Mouse (Mus musculus) neural tube, embryonic 14.5 days (tissue): Measurements from ENCODE around the gene Pcbd2. TPM values are rescaled to one million over a fixed set of nuclear protein-coding genes. Genes with fewer than 3 reads are reported as not detected.
"Not testable (repeated sequence)": the region's sequence is repeated elsewhere in the genome, so short reads cannot be mapped to it uniquely, and the experiment has no call there.

Source experiments
- ATAC-seq: fragments of 200-750 bp; cut with Nextera tagmentation; 2 replicates; pipeline ENCODE4 v1.8.0; 2017; ENCODE audit warnings: low read depth, mild to moderate bottlenecking, moderate TSS enrichment, moderate library complexity
- H3K27ac ChIP-seq: fragments of 300-500 bp; sonication (generic); 2 replicates; pipeline ENCODE4 v1.5.1; 2014; ENCODE audit warnings: low read depth, mild to moderate bottlenecking, control low read depth, low read length, moderate library complexity, mixed read lengths
- H3K27me3 ChIP-seq: fragments of 300-500 bp; sonication (generic); 2 replicates; pipeline ENCODE4 v1.6.1; 2014; ENCODE audit warnings: low read length; ENCODE audit not compliant: control insufficient read depth, insufficient read depth
- H3K36me3 ChIP-seq: fragments of 300-500 bp; sonication (generic); 2 replicates; pipeline ENCODE4 v1.6.1; 2014; ENCODE audit warnings: low read length, mixed read lengths; ENCODE audit not compliant: control insufficient read depth, insufficient read depth
- H3K4me1 ChIP-seq: fragments of 300-500 bp; sonication (generic); 2 replicates; pipeline ENCODE4 v1.6.1; 2014; ENCODE audit warnings: low read length; ENCODE audit not compliant: control insufficient read depth, insufficient read depth
- H3K4me2 ChIP-seq: fragments of 300-500 bp; sonication (generic); 2 replicates; pipeline ENCODE4 v1.6.1; 2014; ENCODE audit warnings: mild to moderate bottlenecking, low read depth, low read length, control low read depth
- H3K4me3 ChIP-seq: fragments of 300-500 bp; sonication (generic); 2 replicates; pipeline ENCODE4 v1.5.1; 2014; ENCODE audit warnings: low read depth, low read length, control low read depth, mixed read lengths
- H3K9ac ChIP-seq: fragments of 300-500 bp; sonication (generic); replicated peaks from 2 replicates; pipeline ENCODE4 v1.6.1; 2014; ENCODE audit warnings: low read depth, mild to moderate bottlenecking, control low read depth, low read length, mixed read lengths
- H3K9me3 ChIP-seq: fragments of 300-500 bp; sonication (generic); 2 replicates; pipeline ENCODE4 v1.6.1; 2016; ENCODE audit warnings: low read length; ENCODE audit not compliant: control insufficient read depth
- WGBS: fragments of 180-500 bp; shearing (Covaris S2); extraction: QIAGEN DNeasy Blood & Tissue Kit; methylation state at CpG from one replicate; pipeline ENCODE4 v1.1.7; 2014; 5-methylcytosine and 5-hydroxymethylcytosine counted together
- polyA plus RNA-seq: library from polyadenylated mRNA; unstranded; fragments of >200 nt; fragmentation: Nextera tagmentation; extraction: Ambion mirVana; gene quantifications from 2 replicates; pipeline ENCODE4 v1.2.1, GENCODE M21; 2014

Gene Pcbd2
- polyA plus RNA-seq, 1 experiment from 2014 or later, result 19.6 TPM

DNA sequence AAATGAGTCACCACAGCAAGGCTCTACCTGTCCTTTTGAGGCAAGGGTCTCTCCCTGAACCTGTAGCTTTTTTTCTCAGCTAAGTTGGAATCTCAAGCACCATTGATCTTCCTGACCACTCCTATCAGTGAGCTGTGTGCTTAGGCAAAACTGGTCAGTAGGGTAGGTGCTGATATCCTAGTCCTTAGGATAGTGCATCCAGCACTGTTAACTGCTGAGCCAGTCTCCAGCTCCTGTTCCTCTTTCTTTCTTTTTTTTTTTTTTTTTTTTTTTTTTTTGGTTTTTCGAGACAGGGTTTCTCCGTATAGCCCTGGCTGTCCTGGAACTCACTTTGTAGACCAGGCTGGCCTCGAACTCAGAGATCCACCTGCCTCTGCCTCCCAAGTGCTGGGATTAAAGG lies 31.2 kb upstream of the Pcbd2 start:
- H3K27me3 ChIP-seq, ATAC-seq, H3K9me3 ChIP-seq, H3K4me2 ChIP-seq, H3K9ac ChIP-seq, H3K4me3 ChIP-seq, H3K27ac ChIP-seq: not testable (repeated sequence)
- WGBS, result no CpG with 5 or more reads among the region's 3 CpGs
- H3K4me1 ChIP-seq, result peaks cover 17% of the 10 kb centered on the region
- peaks cover 12% of the 10 kb centered on the region for H3K36me3 ChIP-seq

DNA sequence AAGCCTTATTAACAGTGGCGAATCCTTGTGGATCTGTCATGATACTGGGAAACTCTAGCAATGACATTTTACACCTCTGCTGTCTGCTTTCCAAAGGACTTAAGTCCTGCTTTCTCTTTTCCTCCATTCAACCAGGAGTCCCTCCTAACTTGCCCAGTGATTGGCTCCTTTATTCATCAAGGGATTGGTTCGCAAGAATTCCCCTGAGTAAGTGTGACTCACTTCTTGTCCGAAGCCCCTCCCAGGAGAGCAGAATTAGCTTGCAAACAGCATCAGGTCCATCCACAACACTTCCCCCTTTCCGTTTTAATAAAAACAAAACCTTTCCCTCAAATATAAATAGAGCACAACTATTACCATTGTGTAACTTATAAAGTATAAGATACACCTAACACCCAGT lies 22.9 kb upstream of the Pcbd2 start:
- Histone ChIP-seq H3K4me3 (no peak overlapping the region), H3K27me3 (no peaks in the 10 kb centered on the region), H3K4me1 (no peaks in the 10 kb centered on the region), H3K4me2 (no peak overlapping the region), H3K36me3 (peaks cover 21% of the 10 kb centered on the region), H3K9ac (no peak overlapping the region), H3K27ac (no peak overlapping the region), H3K9me3 (no peaks in the 10 kb centered on the region)
- 90% methylated on average over 4 of the region's 4 CpGs for WGBS
- no peak for ATAC-seq

DNA sequence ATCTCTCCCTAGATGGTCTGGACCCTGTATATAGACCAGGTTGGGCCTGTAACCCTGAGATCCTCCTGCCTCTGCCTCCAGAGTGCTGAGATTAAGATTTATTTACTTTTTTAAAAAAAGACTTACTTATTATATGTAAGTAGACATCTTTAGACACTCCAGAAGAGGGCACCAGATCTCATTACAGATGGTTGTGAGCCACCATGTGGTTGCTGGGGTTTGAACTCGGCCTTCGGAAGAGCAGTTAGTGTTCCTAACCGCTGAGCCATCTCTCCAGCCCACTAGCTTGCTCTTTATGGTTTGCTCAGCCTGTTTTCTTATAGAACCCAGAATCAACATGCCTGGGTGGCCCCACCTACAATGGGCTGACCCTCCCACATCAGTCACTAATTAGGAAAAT lies 14.3 kb upstream of the Pcbd2 start:
- no peak for ATAC-seq
- Histone ChIP-seq H3K4me1 (0 out of 2 replicates have a peak, but pooled peaks cover 8% of the 10 kb centered on the region), H3K9ac (no peak overlapping the region), H3K4me3 (no peak overlapping the region), H3K9me3 (no peaks in the 10 kb centered on the region), H3K27ac (no peak overlapping the region), H3K4me2 (no peak overlapping the region), H3K27me3 (no peaks in the 10 kb centered on the region), H3K36me3 (no peaks in the 10 kb centered on the region)
- WGBS, result 91% methylated on average over 3 of the region's 3 CpGs

- no peaks in the 10 kb centered on the region for H3K9me3 ChIP-seq
- H3K4me3 ChIP-seq, result peak within 1 kb of the TSS; percentile 92
- H3K27ac ChIP-seq, result peak within 1 kb of the TSS; percentile 98
- peak; percentile 93 for ATAC-seq
- 0 out of 2 replicates have a peak, but pooled peaks cover 11% of the 10 kb centered on the region for H3K4me1 ChIP-seq
- H3K36me3 ChIP-seq, result 0 out of 2 replicates have a peak, but pooled peaks cover 6% of the 10 kb centered on the region
- H3K27me3 ChIP-seq, result no peaks in the 10 kb centered on the region
- peak within 1 kb of the TSS; percentile 89 for H3K9ac ChIP-seq
- under 1% methylated on average over 62 of the region's 63 CpGs for WGBS
- H3K4me2 ChIP-seq, result peak within 1 kb of the TSS; percentile 68
These were observed 12.5 kb upstream of the Pcbd2 start, which contains the start of gene Txndc15 for GRCm38 (mm10) chr13:55714501-55715166. Txndc15 (plus strand) TSS chr13:55714650.

DNA sequence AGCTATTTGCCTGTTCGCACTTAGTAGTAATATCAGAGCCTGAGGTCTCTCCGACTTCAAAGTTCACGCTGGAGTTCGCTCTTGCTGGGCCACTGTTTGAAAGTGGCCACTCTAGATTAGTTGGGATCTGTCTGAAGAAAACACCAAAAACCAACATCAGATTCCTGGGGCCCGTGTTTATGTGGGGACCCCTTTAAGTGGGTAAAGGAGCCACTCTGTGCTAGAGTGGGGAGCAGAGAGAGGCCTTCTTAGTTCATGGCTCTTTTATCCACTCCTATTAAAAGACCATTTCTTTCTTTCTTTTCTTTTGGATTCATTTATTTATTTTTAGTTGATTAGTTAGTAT lies 12.0 kb upstream of the Pcbd2 start:
- H3K27me3 ChIP-seq, result no peaks in the 10 kb centered on the region
- H3K36me3 ChIP-seq, result peaks cover 6% of the 10 kb centered on the region; the same call in 1 of the 2 replicates
- peak overlapping the region; percentile 89 for H3K9ac ChIP-seq
- no peaks in the 10 kb centered on the region for H3K9me3 ChIP-seq
- H3K4me1 ChIP-seq, result 0 out of 2 replicates have a peak, but pooled peaks cover 11% of the 10 kb centered on the region
- ATAC-seq, result 0 out of 2 replicates have a peak, but pooled peaks have one; percentile 19
- peak overlapping the region; percentile 92 for H3K4me3 ChIP-seq
- peak overlapping the region; percentile 68 for H3K4me2 ChIP-seq
- peak overlapping the region; percentile 98 for H3K27ac ChIP-seq
- 7% methylated on average over 5 of the region's 5 CpGs for WGBS

GRCm38 (mm10) chr13:55715908-55716510 lies 11.2 kb upstream of the Pcbd2 start:
- H3K36me3 ChIP-seq, result peaks cover 6% of the 10 kb centered on the region; the same call in 1 of the 2 replicates
- H3K27ac ChIP-seq, result no peak overlapping the region; the same call in 1 of the 2 replicates
- WGBS, result 84% methylated on average over 7 of the region's 7 CpGs
- H3K4me2 ChIP-seq, result peak overlapping the region; percentile 68
- no peaks in the 10 kb centered on the region for H3K9me3 ChIP-seq
- H3K27me3 ChIP-seq, result no peaks in the 10 kb centered on the region
- H3K9ac ChIP-seq, result peak overlapping the region; percentile 89; the same call in 1 of the 2 replicates
- H3K4me3 ChIP-seq, result no peak overlapping the region
- ATAC-seq, result no peak
- H3K4me1 ChIP-seq, result 0 out of 2 replicates have a peak, but pooled peaks cover 11% of the 10 kb centered on the region

DNA sequence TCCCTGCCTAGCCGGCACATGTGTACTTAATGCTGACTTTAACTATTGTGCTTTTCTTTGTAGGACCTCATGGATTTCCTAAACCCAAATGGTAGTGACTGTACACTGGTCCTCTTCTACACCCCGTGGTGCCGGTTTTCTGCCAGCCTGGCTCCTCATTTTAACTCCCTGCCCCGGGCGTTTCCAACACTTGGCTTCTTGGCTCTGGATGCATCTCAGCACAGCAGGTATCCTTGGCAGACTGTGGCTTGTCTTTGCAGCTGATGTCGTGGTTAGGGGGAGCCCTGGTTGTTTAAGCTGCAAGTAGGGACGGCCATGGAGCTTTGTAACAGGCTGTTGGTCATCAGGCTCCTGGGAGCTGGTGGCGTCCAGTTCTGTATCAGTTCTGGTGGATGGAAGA lies 5.7 kb upstream of the Pcbd2 start:
- Histone ChIP-seq H3K4me2 (no peak overlapping the region), H3K9me3 (no peaks in the 10 kb centered on the region), H3K4me3 (no peak overlapping the region), H3K27me3 (no peaks in the 10 kb centered on the region), H3K4me1 (0 out of 2 replicates have a peak, but pooled peaks cover 3% of the 10 kb centered on the region), H3K36me3 (peaks cover 24% of the 10 kb centered on the region; the same call in 1 of the 2 replicates), H3K27ac (no peak overlapping the region), H3K9ac (no peak overlapping the region)
- ATAC-seq, result no peak
- WGBS, result 65% methylated on average over 8 of the region's 8 CpGs

DNA sequence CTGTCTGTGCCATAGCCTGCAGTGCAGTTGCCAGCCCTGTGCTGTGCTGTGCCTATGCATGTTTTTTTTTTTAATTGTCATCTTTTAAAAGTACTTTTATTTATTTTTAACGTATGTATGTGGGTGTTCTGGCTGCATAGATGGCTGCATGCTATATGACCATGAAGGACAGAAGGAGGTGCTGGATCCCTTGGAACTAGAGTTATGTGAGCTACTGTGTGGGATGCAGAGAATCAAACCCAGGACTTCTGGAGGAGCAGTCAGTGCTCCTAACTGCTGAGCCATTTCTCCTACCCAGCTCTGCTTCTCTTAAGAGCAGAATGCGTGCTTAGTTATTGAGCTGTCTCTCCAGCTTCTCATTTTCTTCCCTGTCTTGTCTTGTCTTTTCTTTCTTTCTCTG lies 5.2 kb upstream of the Pcbd2 start:
- no peak overlapping the region for H3K27ac ChIP-seq
- no peaks in the 10 kb centered on the region for H3K27me3 ChIP-seq
- 94% methylated on average over 2 of the region's 2 CpGs for WGBS
- H3K9me3 ChIP-seq, result no peaks in the 10 kb centered on the region
- no peak overlapping the region for H3K4me2 ChIP-seq
- no peak overlapping the region for H3K9ac ChIP-seq
- ATAC-seq, result no peak
- no peak overlapping the region for H3K4me3 ChIP-seq
- H3K36me3 ChIP-seq, result peaks cover 25% of the 10 kb centered on the region; the same call in 1 of the 2 replicates
- H3K4me1 ChIP-seq, result 0 out of 2 replicates have a peak, but pooled peaks cover 3% of the 10 kb centered on the region

GRCm38 (mm10) chr13:55726598-55727119 lies 509 bp upstream of the Pcbd2 start:
- 4% methylated on average over 4 of the region's 4 CpGs for WGBS
- Histone ChIP-seq H3K36me3 (peaks cover 19% of the 10 kb centered on the region; the same call in 1 of the 2 replicates), H3K4me2 (peak overlapping the region; percentile 63), H3K27me3 (no peaks in the 10 kb centered on the region), H3K4me3 (peak overlapping the region; percentile 50), H3K9me3 (no peaks in the 10 kb centered on the region), H3K4me1 (peaks cover 4% of the 10 kb centered on the region; the same call in 1 of the 2 replicates), H3K9ac (peak overlapping the region; percentile 68), H3K27ac (peak overlapping the region; percentile 90)
- no peak for ATAC-seq
